Mouse (Mus musculus): ENCODE results near the gene Hydin. TPM values are rescaled to one million over a fixed set of nuclear protein-coding genes. Genes with fewer than 3 reads are reported as not detected.

Hydin gene
- polyA plus RNA-seq, 1 experiment from 2014 or later, result 0.01 TPM

- H3K9me3 ChIP-seq (ENCODE audit: control insufficient read depth, low read length), result no peaks in the 10 kb centered on the region
- no peaks in the 10 kb centered on the region for H3K4me1 ChIP-seq (replicated peaks; ENCODE audit: control insufficient read depth, insufficient read depth, low read length)
- 79% methylated on average over 6 of the region's 6 CpGs for WGBS
- no peak overlapping the region for H3K9ac ChIP-seq (ENCODE audit: low read length)
- H3K27me3 ChIP-seq (replicated peaks; ENCODE audit: control insufficient read depth, insufficient read depth, low read length), result no peaks in the 10 kb centered on the region
- ATAC-seq (replicated peaks; ENCODE audit: low FRiP score, low TSS enrichment, low read depth) (no peak), DNase-seq (ENCODE audit: low spot score) (no peak)
- no peak overlapping the region for H3K4me2 ChIP-seq (ENCODE audit: low read length)
- H3K27ac ChIP-seq (ENCODE audit: low read depth), result no peak overlapping the region
- no peak overlapping the region for H3K4me3 ChIP-seq (ENCODE audit: low read depth, low read length)
- no peaks in the 10 kb centered on the region for H3K36me3 ChIP-seq (ENCODE audit: control insufficient read depth, insufficient read depth, low read length)
These were observed 19.5 kb upstream of the Hydin start for GRCm38 (mm10) chr8:110247238-110247637.

- no peaks in the 10 kb centered on the region for H3K27me3 ChIP-seq (replicated peaks; ENCODE audit: control insufficient read depth, insufficient read depth, low read length)
- no peak overlapping the region for H3K27ac ChIP-seq (ENCODE audit: low read depth)
- DNase-seq (ENCODE audit: low spot score), result no peak
- H3K9ac ChIP-seq (ENCODE audit: low read length), result no peak overlapping the region
- no peaks in the 10 kb centered on the region for H3K9me3 ChIP-seq (ENCODE audit: control insufficient read depth, low read length)
- no peaks in the 10 kb centered on the region for H3K4me1 ChIP-seq (replicated peaks; ENCODE audit: control insufficient read depth, insufficient read depth, low read length)
- H3K36me3 ChIP-seq (ENCODE audit: control insufficient read depth, insufficient read depth, low read length), result no peaks in the 10 kb centered on the region
- no peak overlapping the region for H3K4me2 ChIP-seq (ENCODE audit: low read length)
- no peak overlapping the region for H3K4me3 ChIP-seq (ENCODE audit: low read depth, low read length)
- ATAC-seq (replicated peaks; ENCODE audit: low FRiP score, low TSS enrichment, low read depth), result no peak
- WGBS, result 67% methylated on average over 4 of the region's 4 CpGs
These were observed 12.8 kb upstream of the Hydin start for GRCm38 (mm10) chr8:110253986-110254385.

- Histone ChIP-seq H3K36me3 (ENCODE audit: control insufficient read depth, insufficient read depth, low read length) (no peaks in the 10 kb centered on the region), H3K4me2 (ENCODE audit: low read length) (no peak overlapping the region), H3K27me3 (replicated peaks; ENCODE audit: control insufficient read depth, insufficient read depth, low read length) (no peaks in the 10 kb centered on the region), H3K9me3 (ENCODE audit: control insufficient read depth, low read length) (0 out of 2 replicates have a peak, but pooled peaks cover 4% of the 10 kb centered on the region), H3K4me1 (replicated peaks; ENCODE audit: control insufficient read depth, insufficient read depth, low read length) (no peaks in the 10 kb centered on the region; the same call in none of the 2 replicates), H3K9ac (ENCODE audit: low read length) (no peak overlapping the region), H3K27ac (ENCODE audit: low read depth) (no peak overlapping the region), H3K4me3 (ENCODE audit: low read depth, low read length) (no peak overlapping the region)
- ATAC-seq (replicated peaks; ENCODE audit: low FRiP score, low TSS enrichment, low read depth), result no peak
- WGBS, result 67% methylated on average over 11 of the region's 11 CpGs
- DNase-seq (ENCODE audit: low spot score), result no peak
These were observed 926 bp upstream of the Hydin start for GRCm38 (mm10) chr8:110265796-110266305.

- H3K36me3 ChIP-seq (ENCODE audit: control insufficient read depth, insufficient read depth, low read length), result no peaks in the 10 kb centered on the region
- H3K27me3 ChIP-seq (replicated peaks; ENCODE audit: control insufficient read depth, insufficient read depth, low read length), result no peaks in the 10 kb centered on the region
- H3K4me2 ChIP-seq (ENCODE audit: low read length), result peak overlapping the region; percentile 76
- 5% methylated on average over 12 of the region's 12 CpGs for WGBS
- H3K4me3 ChIP-seq (ENCODE audit: low read depth, low read length), result peak overlapping the region; percentile 43
- H3K9ac ChIP-seq (ENCODE audit: low read length), result peak overlapping the region; percentile 47
- ATAC-seq (replicated peaks; ENCODE audit: low FRiP score, low TSS enrichment, low read depth) (peak; percentile 30; the same call in 1 of the 2 replicates), DNase-seq (ENCODE audit: low spot score) (no peak)
- no peak overlapping the region for H3K27ac ChIP-seq (ENCODE audit: low read depth)
- no peaks in the 10 kb centered on the region; the same call in none of the 2 replicates for H3K4me1 ChIP-seq (replicated peaks; ENCODE audit: control insufficient read depth, insufficient read depth, low read length)
- 0 out of 2 replicates have a peak, but pooled peaks cover 4% of the 10 kb centered on the region for H3K9me3 ChIP-seq (ENCODE audit: control insufficient read depth, low read length)
These were observed 491 bp downstream of the Hydin start for GRCm38 (mm10) chr8:110267268-110267667.

GRCm38 (mm10) chr8:110270659-110271058 lies 3.9 kb downstream of the Hydin start:
- WGBS, result 89% methylated on average over 4 of the region's 4 CpGs
- ATAC-seq (replicated peaks; ENCODE audit: low FRiP score, low TSS enrichment, low read depth), result no peak
- Histone ChIP-seq H3K4me2 (ENCODE audit: low read length) (no peak overlapping the region), H3K9me3 (ENCODE audit: control insufficient read depth, low read length) (0 out of 2 replicates have a peak, but pooled peaks cover 4% of the 10 kb centered on the region), H3K4me1 (replicated peaks; ENCODE audit: control insufficient read depth, insufficient read depth, low read length) (no peaks in the 10 kb centered on the region; the same call in none of the 2 replicates), H3K9ac (ENCODE audit: low read length) (no peak overlapping the region), H3K36me3 (ENCODE audit: control insufficient read depth, insufficient read depth, low read length) (no peaks in the 10 kb centered on the region), H3K27me3 (replicated peaks; ENCODE audit: control insufficient read depth, insufficient read depth, low read length) (no peaks in the 10 kb centered on the region), H3K4me3 (ENCODE audit: low read depth, low read length) (no peak overlapping the region), H3K27ac (ENCODE audit: low read depth) (no peak overlapping the region)
- DNase-seq (ENCODE audit: low spot score), result no peak

GRCm38 (mm10) chr8:110273394-110273793 lies 6.6 kb downstream of the Hydin start:
- Histone ChIP-seq H3K4me1 (replicated peaks; ENCODE audit: control insufficient read depth, insufficient read depth, low read length) (no peaks in the 10 kb centered on the region), H3K36me3 (ENCODE audit: control insufficient read depth, insufficient read depth, low read length) (no peaks in the 10 kb centered on the region), H3K9ac (ENCODE audit: low read length) (no peak overlapping the region), H3K9me3 (ENCODE audit: control insufficient read depth, low read length) (0 out of 2 replicates have a peak, but pooled peaks cover 3% of the 10 kb centered on the region), H3K4me2 (ENCODE audit: low read length) (no peak overlapping the region), H3K27ac (ENCODE audit: low read depth) (no peak overlapping the region), H3K4me3 (ENCODE audit: low read depth, low read length) (no peak overlapping the region), H3K27me3 (replicated peaks; ENCODE audit: control insufficient read depth, insufficient read depth, low read length) (no peaks in the 10 kb centered on the region)
- no peak for ATAC-seq (replicated peaks; ENCODE audit: low FRiP score, low TSS enrichment, low read depth)
- WGBS, result 76% methylated on average over 2 of the region's 2 CpGs
- DNase-seq (ENCODE audit: low spot score), result no peak

GRCm38 (mm10) chr8:110275465-110276258 lies 8.9 kb downstream of the Hydin start:
- H3K27ac ChIP-seq (ENCODE audit: low read depth), result no peak overlapping the region
- ATAC-seq (replicated peaks; ENCODE audit: low FRiP score, low TSS enrichment, low read depth) (no peak), DNase-seq (ENCODE audit: low spot score) (no peak)
- H3K4me1 ChIP-seq (replicated peaks; ENCODE audit: control insufficient read depth, insufficient read depth, low read length), result no peaks in the 10 kb centered on the region
- no peaks in the 10 kb centered on the region for H3K9me3 ChIP-seq (ENCODE audit: control insufficient read depth, low read length)
- H3K36me3 ChIP-seq (ENCODE audit: control insufficient read depth, insufficient read depth, low read length), result no peaks in the 10 kb centered on the region
- no peak overlapping the region for H3K4me2 ChIP-seq (ENCODE audit: low read length)
- H3K9ac ChIP-seq (ENCODE audit: low read length), result no peak overlapping the region
- WGBS, result 86% methylated on average over 21 of the region's 21 CpGs
- no peak overlapping the region for H3K4me3 ChIP-seq (ENCODE audit: low read depth, low read length)
- H3K27me3 ChIP-seq (replicated peaks; ENCODE audit: control insufficient read depth, insufficient read depth, low read length), result no peaks in the 10 kb centered on the region

- DNase-seq (ENCODE audit: low spot score) (no peak), ATAC-seq (replicated peaks; ENCODE audit: low FRiP score, low TSS enrichment, low read depth) (no peak)
- H3K4me2 ChIP-seq (ENCODE audit: low read length), result no peak overlapping the region
- H3K9me3 ChIP-seq (ENCODE audit: control insufficient read depth, low read length), result no peaks in the 10 kb centered on the region
- no peaks in the 10 kb centered on the region for H3K4me1 ChIP-seq (replicated peaks; ENCODE audit: control insufficient read depth, insufficient read depth, low read length)
- H3K9ac ChIP-seq (ENCODE audit: low read length), result no peak overlapping the region
- H3K4me3 ChIP-seq (ENCODE audit: low read depth, low read length), result no peak overlapping the region
- H3K27me3 ChIP-seq (replicated peaks; ENCODE audit: control insufficient read depth, insufficient read depth, low read length), result no peaks in the 10 kb centered on the region
- H3K27ac ChIP-seq (ENCODE audit: low read depth), result no peak overlapping the region
- H3K36me3 ChIP-seq (ENCODE audit: control insufficient read depth, insufficient read depth, low read length), result no peaks in the 10 kb centered on the region
- 85% methylated on average over 1 of the region's 1 CpGs for WGBS
These were observed 9.4 kb downstream of the Hydin start for GRCm38 (mm10) chr8:110276259-110276560.

GRCm38 (mm10) chr8:110312715-110313114 lies 45.9 kb downstream of the Hydin start:
- Histone ChIP-seq H3K36me3 (ENCODE audit: control insufficient read depth, insufficient read depth, low read length) (no peaks in the 10 kb centered on the region), H3K4me3 (ENCODE audit: low read depth, low read length) (no peak overlapping the region), H3K27ac (ENCODE audit: low read depth) (no peak overlapping the region), H3K9me3 (ENCODE audit: control insufficient read depth, low read length) (no peaks in the 10 kb centered on the region), H3K27me3 (replicated peaks; ENCODE audit: control insufficient read depth, insufficient read depth, low read length) (no peaks in the 10 kb centered on the region), H3K9ac (ENCODE audit: low read length) (no peak overlapping the region), H3K4me1 (replicated peaks; ENCODE audit: control insufficient read depth, insufficient read depth, low read length) (no peaks in the 10 kb centered on the region), H3K4me2 (ENCODE audit: low read length) (no peak overlapping the region)
- DNase-seq (ENCODE audit: low spot score), result no peak
- ATAC-seq (replicated peaks; ENCODE audit: low FRiP score, low TSS enrichment, low read depth), result no peak
- WGBS, result 75% methylated on average over 2 of the region's 2 CpGs
